Mouse (Mus musculus) cerebellum, adult 2 months (tissue): ENCODE measurements at regions not wholly inside any gene's neighbourhood (a gene's known extent, or its start where the extent isn't known, plus 50 kb on each side); places are given as distances from the start of the nearest gene placed in this dataset.

Experiments
- DNase-seq, 2 experiments: peaks; one replicate each; pipeline ENCODE4 v3.0.0; 2021
- H3K27ac ChIP-seq: fragments of 200-500 bp; 2 replicates; pipeline ENCODE4 v1.5.1; 2012; ENCODE audit warnings: low read length, control low read depth, inconsistent platforms; ENCODE audit not compliant: insufficient read depth
- H3K27me3 ChIP-seq: fragments of 200-500 bp; 2 replicates; pipeline ENCODE4 v1.6.1; 2012; ENCODE audit warnings: inconsistent platforms, mild to moderate bottlenecking, low read length, moderate library complexity; ENCODE audit not compliant: control insufficient read depth, insufficient read depth
- H3K4me1 ChIP-seq: fragments of 200-500 bp; 2 replicates; pipeline ENCODE4 v1.6.1; 2011; ENCODE audit warnings: low read length; ENCODE audit not compliant: control insufficient read depth, insufficient read depth
- H3K4me3 ChIP-seq: fragments of 200-500 bp; replicated peaks from 2 replicates; pipeline ENCODE3; 2011; ENCODE audit warnings: mild to moderate bottlenecking, low read depth, low read length, control low read depth; ENCODE audit not compliant: insufficient read depth
- CTCF ChIP-seq: fragments of 200-500 bp; IDR thresholded peaks from 2 replicates; pipeline ENCODE4 v1.5.1; 2011; ENCODE audit warnings: low read depth, mild to moderate bottlenecking, control low read depth, low read length, moderate library complexity, borderline replicate concordance; ENCODE audit not compliant: insufficient read depth
- POLR2A ChIP-seq: fragments of 200-500 bp; IDR thresholded peaks from 2 replicates; pipeline ENCODE4 v1.6.1; 2011; ENCODE audit warnings: low read length, control low read depth, borderline replicate concordance; ENCODE audit not compliant: insufficient read depth
- WGBS: fragments of 180-500 bp; shearing (Covaris S2); methylation state at CpG from one replicate; pipeline ENCODE4 v1.1.7; 2018; 5-methylcytosine and 5-hydroxymethylcytosine counted together

GRCm38 (mm10) chr15:68440636-68441035 is 1939.9 kb upstream of the Lrrc6 start:
- TF ChIP-seq CTCF (no peak), POLR2A (no peak)
- H3K4me1 ChIP-seq: peaks cover 14% of the 10 kb centered on the region
- H3K27ac ChIP-seq: no peak overlapping the region
- DNase-seq: no peak
- no peak overlapping the region for H3K4me3 ChIP-seq
- 72% methylated on average over 9 of the region's 9 CpGs for WGBS
- H3K27me3 ChIP-seq: no peaks in the 10 kb centered on the region; the same call in 1 of the 2 replicates

GRCm38 (mm10) chr15:68435961-68436360 is 1935.3 kb upstream of the Lrrc6 start:
- Histone ChIP-seq H3K4me3 (no peak overlapping the region), H3K4me1 (peaks cover 7% of the 10 kb centered on the region), H3K27me3 (no peaks in the 10 kb centered on the region; the same call in 1 of the 2 replicates), H3K27ac (no peak overlapping the region)
- DNase-seq: peak; percentile 22 to 51
- 16% methylated on average over 3 of the region's 3 CpGs for WGBS
- TF ChIP-seq CTCF (no peak), POLR2A (no peak)

GRCm38 (mm10) chr15:68431251-68431650 is 1930.5 kb upstream of the Lrrc6 start:
- peaks cover 7% of the 10 kb centered on the region; the same call in 1 of the 2 replicates for H3K4me1 ChIP-seq
- H3K27ac ChIP-seq: no peak overlapping the region
- H3K4me3 ChIP-seq: no peak overlapping the region
- DNase-seq: no peak
- H3K27me3 ChIP-seq: no peaks in the 10 kb centered on the region
- 73% methylated on average over 2 of the region's 2 CpGs for WGBS
- TF ChIP-seq POLR2A (no peak), CTCF (no peak)

- TF ChIP-seq POLR2A (no peak), CTCF (no peak)
- WGBS: 80% methylated on average over 4 of the region's 4 CpGs
- no peak for DNase-seq
- H3K4me1 ChIP-seq: peaks cover under 1% of the 10 kb centered on the region; the same call in 1 of the 2 replicates
- no peaks in the 10 kb centered on the region for H3K27me3 ChIP-seq
- H3K4me3 ChIP-seq: no peak overlapping the region
- H3K27ac ChIP-seq: no peak overlapping the region
Measured at GRCm38 (mm10) chr15:68430486-68430885, 1929.8 kb upstream of the Lrrc6 start.

- H3K4me3 ChIP-seq: no peak overlapping the region
- H3K27me3 ChIP-seq: no peaks in the 10 kb centered on the region; the same call in 1 of the 2 replicates
- peak; percentile 29 to 42 for DNase-seq
- WGBS: 22% methylated on average over 6 of the region's 6 CpGs
- no peak overlapping the region for H3K27ac ChIP-seq
- H3K4me1 ChIP-seq: no peaks in the 10 kb centered on the region
- TF ChIP-seq CTCF (peak; percentile 74), POLR2A (no peak)
Measured at GRCm38 (mm10) chr15:68428444-68429228, 1927.9 kb upstream of the Lrrc6 start.

- H3K27me3 ChIP-seq: no peaks in the 10 kb centered on the region; the same call in 1 of the 2 replicates
- WGBS: 52% methylated on average over 1 of the region's 1 CpGs
- no peak overlapping the region for H3K4me3 ChIP-seq
- H3K27ac ChIP-seq: no peak overlapping the region
- no peaks in the 10 kb centered on the region for H3K4me1 ChIP-seq
- DNase-seq: no peak
- TF ChIP-seq CTCF (no peak), POLR2A (no peak)
Measured at GRCm38 (mm10) chr15:68417142-68417541, 1916.4 kb upstream of the Lrrc6 start.

- Histone ChIP-seq H3K27me3 (no peaks in the 10 kb centered on the region; the same call in 1 of the 2 replicates), H3K27ac (no peak overlapping the region), H3K4me3 (no peak overlapping the region), H3K4me1 (no peaks in the 10 kb centered on the region)
- 31% methylated on average over 3 of the region's 3 CpGs for WGBS
- TF ChIP-seq CTCF: peak; percentile 73
- TF ChIP-seq POLR2A: no peak
- peak; percentile 41 to 44 for DNase-seq
Measured at GRCm38 (mm10) chr15:68415401-68415925, 1914.8 kb upstream of the Lrrc6 start.

- no peak for DNase-seq
- H3K4me3 ChIP-seq: no peak overlapping the region
- TF ChIP-seq POLR2A (no peak), CTCF (no peak)
- no peak overlapping the region for H3K27ac ChIP-seq
- no peaks in the 10 kb centered on the region; the same call in 1 of the 2 replicates for H3K27me3 ChIP-seq
- H3K4me1 ChIP-seq: no peaks in the 10 kb centered on the region
- WGBS: 54% methylated on average over 4 of the region's 4 CpGs
Measured at GRCm38 (mm10) chr15:68414047-68414446, 1913.3 kb upstream of the Lrrc6 start.

GRCm38 (mm10) chr15:68412697-68413096 is 1912.0 kb upstream of the Lrrc6 start:
- Histone ChIP-seq H3K4me1 (no peaks in the 10 kb centered on the region), H3K27me3 (no peaks in the 10 kb centered on the region; the same call in 1 of the 2 replicates), H3K27ac (no peak overlapping the region), H3K4me3 (no peak overlapping the region)
- no peak for DNase-seq
- no peak for TF ChIP-seq POLR2A
- 93% methylated on average over 2 of the region's 2 CpGs for WGBS
